Mouse (Mus musculus) limb, embryonic 15.5 days (tissue): ENCODE measurements around the gene Vapb. TPM values are rescaled to one million over a fixed set of nuclear protein-coding genes. Genes with fewer than 3 reads are reported as not detected.
"Not testable (repeated sequence)": the region's sequence is repeated elsewhere in the genome, so short reads cannot be mapped to it uniquely, and the experiment has no call there.

Experiments used
- ATAC-seq: fragments of 200-750 bp; cut with Nextera tagmentation; 2 replicates; pipeline ENCODE4 v1.8.0; 2017; ENCODE audit warnings: low read depth, moderate TSS enrichment; ENCODE audit not compliant: insufficient number of reproducible peaks, low FRiP score, low TSS enrichment
- H3K27ac ChIP-seq: fragments of 300-500 bp; sonication (generic); 2 replicates; pipeline ENCODE4 v1.5.1; 2015; ENCODE audit warnings: moderate library complexity, mild to moderate bottlenecking, inconsistent platforms
- H3K27me3 ChIP-seq: fragments of 300-500 bp; sonication (generic); 2 replicates; pipeline ENCODE4 v1.6.1; 2015; ENCODE audit warnings: inconsistent platforms
- H3K36me3 ChIP-seq: fragments of 300-500 bp; sonication (generic); 2 replicates; pipeline ENCODE4 v1.6.1; 2015; ENCODE audit warnings: inconsistent platforms
- H3K4me1 ChIP-seq: fragments of 300-500 bp; sonication (generic); 2 replicates; pipeline ENCODE4 v1.6.1; 2015; ENCODE audit warnings: inconsistent platforms
- H3K4me2 ChIP-seq: fragments of 300-500 bp; sonication (generic); 2 replicates; pipeline ENCODE4 v1.6.1; 2015; ENCODE audit warnings: mild to moderate bottlenecking, inconsistent platforms
- H3K4me3 ChIP-seq: fragments of 300-500 bp; sonication (generic); 2 replicates; pipeline ENCODE4 v1.5.1; 2015; ENCODE audit warnings: mild to moderate bottlenecking, inconsistent platforms
- H3K9ac ChIP-seq: fragments of 300-500 bp; sonication (generic); 2 replicates; pipeline ENCODE4 v1.6.1; 2015; ENCODE audit warnings: inconsistent platforms
- H3K9me3 ChIP-seq: fragments of 300-500 bp; sonication (generic); 2 replicates; pipeline ENCODE4 v1.6.1; 2016; ENCODE audit warnings: inconsistent platforms
- WGBS: fragments of 180-500 bp; shearing (Covaris S2); methylation state at CpG from one replicate; pipeline ENCODE4 v1.1.7; 2015; 5-methylcytosine and 5-hydroxymethylcytosine counted together
- polyA plus RNA-seq: library from polyadenylated mRNA; unstranded; fragments of >200 nt; fragmentation: Nextera tagmentation; extraction: Ambion mirVana; gene quantifications from 2 replicates; pipeline ENCODE4 v1.2.1, GENCODE M21; 2015

The Vapb gene
- polyA plus RNA-seq, 1 experiment from 2014 or later = 15.7 TPM

DNA sequence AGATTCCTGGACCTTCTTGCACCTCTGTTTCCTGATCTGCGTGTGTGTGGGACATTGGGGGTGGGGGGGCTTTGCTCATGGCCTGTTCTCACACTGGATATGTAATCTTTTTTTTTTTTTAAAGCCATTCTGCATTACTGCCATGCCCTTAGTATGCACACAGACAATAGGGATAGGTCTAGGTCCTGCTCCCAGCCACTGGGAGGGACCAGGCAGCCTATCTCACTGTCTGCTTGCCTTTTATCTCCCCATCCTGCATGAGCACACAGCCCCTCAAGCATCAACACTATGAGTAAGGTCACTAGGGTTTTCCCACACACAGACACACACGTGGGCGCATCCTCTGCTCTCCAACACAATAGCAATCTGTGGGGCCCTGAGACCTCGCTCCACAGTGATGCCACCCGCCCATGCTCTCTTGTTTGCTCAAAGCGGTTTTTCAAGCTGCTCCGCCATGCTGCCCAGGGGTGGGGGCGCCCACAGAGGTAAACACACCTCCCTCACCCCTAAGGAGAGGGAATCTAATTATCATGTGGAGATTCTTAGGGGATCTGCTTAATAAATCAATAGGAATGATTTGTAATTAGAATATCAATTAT is 22.6 kb upstream of the Vapb start:
- ATAC-seq = no peak
- no peaks in the 10 kb centered on the region for H3K27me3 ChIP-seq
- 72% methylated on average over 8 of the region's 8 CpGs for WGBS
- H3K4me1 ChIP-seq = peaks cover 11% of the 10 kb centered on the region
- H3K27ac ChIP-seq = no peak overlapping the region
- no peak overlapping the region for H3K9ac ChIP-seq
- H3K9me3 ChIP-seq = no peaks in the 10 kb centered on the region
- H3K4me2 ChIP-seq = no peak overlapping the region
- H3K4me3 ChIP-seq = no peak overlapping the region
- no peaks in the 10 kb centered on the region for H3K36me3 ChIP-seq

DNA sequence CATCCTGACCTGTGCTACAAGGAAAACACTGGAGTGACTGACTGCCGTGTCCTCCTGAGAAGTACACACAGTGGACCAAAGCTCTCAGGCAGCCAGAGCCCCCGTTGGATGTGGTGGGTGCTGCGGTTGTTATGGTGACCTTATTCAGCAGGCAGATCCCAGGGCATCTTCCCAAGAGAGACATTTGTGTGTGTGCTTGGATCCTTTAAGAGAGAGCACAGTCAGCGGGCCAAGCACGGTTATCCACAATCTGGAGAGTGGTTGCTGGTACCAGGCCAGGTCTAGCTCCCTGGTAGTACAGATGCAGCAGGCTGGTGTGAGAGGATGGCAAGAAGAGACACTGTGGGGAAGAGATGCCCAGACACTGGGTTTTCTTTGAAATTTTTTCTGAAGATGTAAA is 20.3 kb upstream of the Vapb start:
- no peaks in the 10 kb centered on the region for H3K9me3 ChIP-seq
- no peak for ATAC-seq
- no peak overlapping the region for H3K9ac ChIP-seq
- H3K27me3 ChIP-seq = no peaks in the 10 kb centered on the region
- no peak overlapping the region for H3K4me3 ChIP-seq
- no peak overlapping the region for H3K27ac ChIP-seq
- WGBS = 89% methylated on average over 5 of the region's 5 CpGs
- H3K36me3 ChIP-seq = no peaks in the 10 kb centered on the region
- no peak overlapping the region for H3K4me2 ChIP-seq
- peaks cover 4% of the 10 kb centered on the region; the same call in 1 of the 2 replicates for H3K4me1 ChIP-seq

GRCm38 (mm10) chr2:173719115-173719514 is 18.2 kb upstream of the Vapb start, which contains the start of gene 1700010B08Rik:
Gene 1700010B08Rik, plus strand, starts transcription at chr2:173719415.
- H3K27me3 ChIP-seq, H3K4me2 ChIP-seq, ATAC-seq, H3K9ac ChIP-seq, H3K27ac ChIP-seq, H3K9me3 ChIP-seq, H3K36me3 ChIP-seq, H3K4me1 ChIP-seq, H3K4me3 ChIP-seq: not testable (repeated sequence)
- 88% methylated on average over 6 of the region's 7 CpGs for whole genome bisulfite sequencing

- no peak overlapping the region for H3K4me3 ChIP-seq
- ATAC-seq = no peak
- whole genome bisulfite sequencing = 76% methylated on average over 11 of the region's 11 CpGs
- no peaks in the 10 kb centered on the region for H3K9me3 ChIP-seq
- H3K9ac ChIP-seq = no peak overlapping the region
- H3K4me2 ChIP-seq = no peak overlapping the region
- H3K36me3 ChIP-seq = no peaks in the 10 kb centered on the region
- no peak overlapping the region for H3K27ac ChIP-seq
- peaks cover 4% of the 10 kb centered on the region for H3K4me1 ChIP-seq
- no peaks in the 10 kb centered on the region for H3K27me3 ChIP-seq
Observed at GRCm38 (mm10) chr2:173722251-173722857, 15.0 kb upstream of the Vapb start.

DNA sequence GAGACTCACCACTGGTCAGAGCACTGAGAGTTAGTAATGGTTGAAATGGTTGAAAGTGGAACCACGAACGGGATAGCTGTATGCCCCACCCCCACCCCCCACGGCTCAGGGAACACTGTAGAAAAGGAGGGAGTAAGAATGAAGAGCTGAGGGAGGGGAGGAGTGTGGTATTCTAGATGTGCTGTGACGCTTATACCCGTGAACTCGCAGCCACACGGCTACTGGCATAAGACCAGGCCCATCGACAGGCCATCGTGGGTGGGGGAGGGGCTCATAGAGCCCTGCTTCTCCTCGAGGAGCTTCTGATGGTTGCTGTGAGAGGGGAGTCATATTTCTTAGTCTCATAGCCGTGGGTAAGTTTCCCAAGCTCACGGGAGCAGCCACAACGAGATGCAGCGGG is 12.9 kb upstream of the Vapb start:
- Histone ChIP-seq H3K4me3 (no peak overlapping the region), H3K27ac (no peak overlapping the region), H3K4me2 (no peak overlapping the region), H3K36me3 (no peaks in the 10 kb centered on the region), H3K9ac (no peak overlapping the region), H3K27me3 (no peaks in the 10 kb centered on the region), H3K4me1 (peaks cover 4% of the 10 kb centered on the region), H3K9me3 (no peaks in the 10 kb centered on the region)
- WGBS = 30% methylated on average over 14 of the region's 14 CpGs
- ATAC-seq = no peak

GRCm38 (mm10) chr2:173724940-173725807 is 12.1 kb upstream of the Vapb start:
- no peak for ATAC-seq
- H3K4me3 ChIP-seq = no peak overlapping the region
- H3K9ac ChIP-seq = no peak overlapping the region
- peaks cover 4% of the 10 kb centered on the region for H3K4me1 ChIP-seq
- 71% methylated on average over 15 of the region's 15 CpGs for WGBS
- no peaks in the 10 kb centered on the region for H3K27me3 ChIP-seq
- H3K9me3 ChIP-seq = no peaks in the 10 kb centered on the region
- no peak overlapping the region for H3K4me2 ChIP-seq
- H3K27ac ChIP-seq = no peak overlapping the region
- no peaks in the 10 kb centered on the region for H3K36me3 ChIP-seq

- Histone ChIP-seq H3K4me3 (no peak overlapping the region), H3K4me1 (peaks cover 8% of the 10 kb centered on the region), H3K9me3 (no peaks in the 10 kb centered on the region), H3K4me2 (no peak overlapping the region), H3K36me3 (no peaks in the 10 kb centered on the region), H3K27me3 (no peaks in the 10 kb centered on the region), H3K27ac (no peak overlapping the region), H3K9ac (no peak overlapping the region)
- no peak for ATAC-seq
- WGBS = 94% methylated on average over 4 of the region's 4 CpGs
Observed at GRCm38 (mm10) chr2:173725819-173726218, 11.5 kb upstream of the Vapb start.

GRCm38 (mm10) chr2:173730444-173730966 is 6.8 kb upstream of the Vapb start:
- Histone ChIP-seq H3K4me2 (no peak overlapping the region), H3K4me1 (peaks cover 4% of the 10 kb centered on the region; the same call in 1 of the 2 replicates), H3K36me3 (no peaks in the 10 kb centered on the region), H3K27ac (no peak overlapping the region), H3K27me3 (no peaks in the 10 kb centered on the region), H3K9me3 (no peaks in the 10 kb centered on the region), H3K4me3 (no peak overlapping the region), H3K9ac (no peak overlapping the region)
- WGBS = 13% methylated on average over 9 of the region's 9 CpGs
- no peak for ATAC-seq

DNA sequence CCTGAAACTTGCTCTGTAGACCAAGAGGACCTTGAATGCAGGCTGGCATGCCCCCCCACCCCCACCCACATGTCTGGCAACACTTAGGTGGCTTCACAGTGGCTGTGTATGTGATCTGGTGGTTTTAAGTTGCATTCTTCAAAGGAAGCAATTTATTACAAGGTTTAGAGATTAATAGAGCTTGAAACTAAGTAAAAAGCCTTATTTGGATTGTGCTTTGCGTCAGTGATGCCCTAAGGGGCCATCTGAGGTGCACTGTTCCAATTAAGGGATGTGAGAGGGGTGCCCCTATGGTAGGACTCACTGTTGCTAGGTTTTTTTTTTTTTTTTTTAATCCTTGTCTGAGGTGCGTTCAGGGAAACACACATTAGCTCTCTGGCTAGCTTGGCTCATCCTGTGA is 2.9 kb upstream of the Vapb start:
- H3K4me2 ChIP-seq = no peak overlapping the region
- no peak for ATAC-seq
- H3K9ac ChIP-seq = no peak overlapping the region
- 0 out of 2 replicates have a peak, but pooled peaks cover 10% of the 10 kb centered on the region for H3K36me3 ChIP-seq
- no peaks in the 10 kb centered on the region for H3K9me3 ChIP-seq
- 20% methylated on average over 2 of the region's 2 CpGs for WGBS
- H3K4me3 ChIP-seq = no peak overlapping the region
- peaks cover 18% of the 10 kb centered on the region for H3K4me1 ChIP-seq
- H3K27me3 ChIP-seq = no peaks in the 10 kb centered on the region
- no peak overlapping the region for H3K27ac ChIP-seq

GRCm38 (mm10) chr2:173738232-173738631 is 921 bp downstream of the Vapb start:
- Histone ChIP-seq H3K9me3 (no peaks in the 10 kb centered on the region), H3K36me3 (peaks cover 14% of the 10 kb centered on the region; the same call in 1 of the 2 replicates), H3K4me2 (peak overlapping the region; percentile 62), H3K27me3 (no peaks in the 10 kb centered on the region), H3K4me3 (peak overlapping the region; percentile 87), H3K27ac (no peak overlapping the region), H3K4me1 (peaks cover 33% of the 10 kb centered on the region), H3K9ac (peak overlapping the region; percentile 81; the same call in 1 of the 2 replicates)
- ATAC-seq = no peak
- 78% methylated on average over 9 of the region's 9 CpGs for WGBS

DNA sequence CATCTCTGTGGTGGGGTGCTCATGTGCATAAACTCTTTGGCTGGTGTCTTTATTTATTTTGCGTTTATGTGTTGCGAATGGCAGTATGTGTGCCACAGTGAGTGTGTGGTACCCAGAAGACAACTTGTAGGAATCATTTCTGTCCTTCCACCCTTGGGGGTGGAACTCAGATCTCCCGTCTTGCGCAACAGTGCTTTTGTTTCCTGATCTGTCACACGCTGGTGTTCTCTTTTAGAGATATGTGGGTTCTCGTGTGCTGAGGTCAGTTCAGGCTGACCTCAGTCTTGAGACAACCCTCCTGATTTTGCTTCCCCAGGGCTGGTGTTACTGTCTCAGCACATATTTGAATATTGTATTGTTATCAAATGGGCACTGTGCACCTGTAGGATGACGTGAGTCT is 1.8 kb downstream of the Vapb start:
- WGBS = 84% methylated on average over 7 of the region's 7 CpGs
- no peaks in the 10 kb centered on the region for H3K27me3 ChIP-seq
- peaks cover 14% of the 10 kb centered on the region; the same call in 1 of the 2 replicates for H3K36me3 ChIP-seq
- H3K4me3 ChIP-seq = no peak overlapping the region
- no peak for ATAC-seq
- H3K27ac ChIP-seq = no peak overlapping the region
- peaks cover 33% of the 10 kb centered on the region for H3K4me1 ChIP-seq
- no peak overlapping the region for H3K9ac ChIP-seq
- H3K9me3 ChIP-seq = no peaks in the 10 kb centered on the region
- H3K4me2 ChIP-seq = no peak overlapping the region

DNA sequence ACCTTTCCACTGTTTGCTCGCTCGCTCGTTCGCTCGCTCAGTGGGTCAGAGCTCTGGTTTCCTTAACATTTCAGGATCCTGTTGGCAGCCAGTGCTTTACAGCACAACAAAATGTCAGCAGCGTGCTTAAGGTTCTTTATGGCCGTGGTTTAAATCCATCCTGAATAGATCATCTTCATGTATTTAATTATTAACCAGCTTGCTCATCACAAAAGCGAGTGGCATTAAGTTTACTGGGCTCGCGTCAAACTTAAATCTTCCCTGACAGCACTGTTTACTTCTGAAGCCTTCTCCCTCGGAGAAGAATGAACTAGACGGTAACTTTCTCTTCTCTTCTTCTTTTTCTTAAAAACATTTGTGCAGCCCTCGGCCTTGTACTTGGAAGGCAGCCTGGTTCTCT is 4.8 kb downstream of the Vapb start:
- Histone ChIP-seq H3K27me3 (no peaks in the 10 kb centered on the region), H3K27ac (peak overlapping the region; percentile 57), H3K36me3 (peaks cover 18% of the 10 kb centered on the region; the same call in 1 of the 2 replicates), H3K4me2 (no peak overlapping the region), H3K9ac (no peak overlapping the region), H3K4me1 (peaks cover 33% of the 10 kb centered on the region), H3K9me3 (no peaks in the 10 kb centered on the region), H3K4me3 (no peak overlapping the region)
- no peak for ATAC-seq
- WGBS = 61% methylated on average over 13 of the region's 13 CpGs
